Mouse (Mus musculus) liver, postnatal 0 days (tissue): Measurements from ENCODE around the gene Cux2.

Experiments used
- CTCF ChIP-seq: sonication (generic); IDR thresholded peaks from 2 replicates; pipeline ENCODE4 v1.5.1; 2016; ENCODE audit warnings: antibody characterized with exemption, low read depth
- EP300 ChIP-seq: IDR thresholded peaks from 2 replicates; pipeline ENCODE4 v1.6.1; 2016; ENCODE audit warnings: antibody characterized with exemption, low read depth, mild to moderate bottlenecking

GRCm38 (mm10) chr5:121845361-121845760 lies 204.5 kb downstream of the Cux2 start:
- TF ChIP-seq CTCF, result no peak
- TF ChIP-seq EP300, result no peak
